Mouse (Mus musculus) left cerebral cortex, adult 6 months (tissue): ENCODE results near the gene Fam98b. TPM values are rescaled to one million over a fixed set of nuclear protein-coding genes. Genes with fewer than 3 reads are reported as not detected.

Source experiments
- long read RNA-seq, 2 experiments: library from polyadenylated mRNA; unstranded; transcript quantifications; one replicate each; pipeline ENCODE4 v2.0.0; 2019 to 2020
- polyA plus RNA-seq: library from polyadenylated mRNA; unstranded; fragments of <200 nt; fragmentation: Nextera tagmentation; gene quantifications from 2 replicates; pipeline ENCODE4 v1.2.3, GENCODE M21; 2021

Gene Fam98b
- polyA plus RNA-seq: 16.1 and 17.6 TPM in 2 replicates
- long read RNA-seq, experiment 1, partial matches to known transcripts: 3 of 5 reads
- long read RNA-seq, experiment 1, other reads (novel, unspliced or antisense): 2 of 5 reads
- long read RNA-seq, experiment 2, partial matches to known transcripts: 52 of 52 reads
- long read RNA-seq, experiment 2, other reads (novel, unspliced or antisense): 0 of 52 reads

GRCm38 (mm10) chr2:117249255-117250000 lies at the start of gene Fam98b:
Gene Fam98b (plus strand): TSS chr2:117249739.

Other genes with a start within 250 kb of the Fam98b start
- gene Spred1, start 128.4 kb upstream of the Fam98b start, polyA plus RNA-seq: 13.2 and 23.6 TPM in 2 replicates
- 109 and 127 TPM in 2 replicates for gene Rasgrp1, start 93.3 kb downstream of the Fam98b start, polyA plus RNA-seq